ENCODE assay signal across 13 mouse cellular contexts in the genomic region with DNA sequence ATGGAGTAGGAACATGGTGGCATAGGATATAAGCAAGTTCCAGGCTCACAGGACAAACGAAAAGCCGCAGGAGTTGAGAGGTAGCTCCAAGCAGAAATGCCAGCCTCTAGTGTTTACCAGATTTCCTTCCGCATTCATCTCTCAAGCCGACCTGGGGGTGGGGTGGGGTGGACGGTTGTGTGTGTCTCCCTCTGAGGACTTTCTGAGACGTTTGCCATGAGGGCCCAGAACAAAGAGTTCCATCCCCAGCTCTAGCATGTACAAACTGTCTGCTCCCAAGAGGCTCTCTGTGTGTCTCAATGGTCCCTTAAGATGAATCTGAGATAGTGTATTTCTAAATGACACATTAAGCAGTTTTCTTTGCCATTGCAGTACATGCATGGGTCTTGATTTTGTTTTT. TPM values are rescaled to one million over a fixed set of nuclear protein-coding genes. Genes with fewer than 3 reads are reported as not detected.
DNase-seq lines count a peak whose midpoint lies in the region; ATAC-seq and TF ChIP-seq lines count a peak whose summit lies in the region.
"Had no signal": no experiment of that assay in that cellular context is flagged by ENCODE, and none has a peak within 500 bp of the region (broad histone marks: within the 10 kb centered on the region; RNA-seq: fewer than 3 reads in every experiment).

No protein-coding gene starts in this region.

- no peak overlapping the region for H3K4me2 ChIP-seq in heart, embryonic 15.5 days
- no peak overlapping the region for H3K4me2 ChIP-seq in embryonic facial prominence, embryonic 14.5 days (ENCODE audit: low read depth, low read length)
- H3K4me2 ChIP-seq in lung, postnatal 0 days (replicated peaks; ENCODE audit: low read depth, low read length) = peak overlapping the region; percentile 8; the same call in 1 of the 2 replicates
- H3K4me2 ChIP-seq in liver, embryonic 12.5 days = no peak overlapping the region

- ATAC-seq in heart, embryonic 15.5 days (replicated peaks; ENCODE audit: insufficient number of reproducible peaks, insufficient read depth, low FRiP score, low read depth) = no peak
- no peak for ATAC-seq in embryonic facial prominence, embryonic 14.5 days (ENCODE audit: low read depth)
- ATAC-seq in lung, postnatal 0 days = peak; percentile 80
- ATAC-seq in liver, embryonic 12.5 days = no peak

- DNase-seq in heart, postnatal 25 days (ENCODE audit: low spot score) = no peak
- DNase-seq in embryonic facial prominence, embryonic 14.5 days (ENCODE audit: low spot score) = no peak
- DNase-seq in lung, postnatal 0 days (ENCODE audit: low spot score) = peak; percentile 43
- DNase-seq in spleen, postnatal 4 days (ENCODE audit: low spot score in 2 of 2) = no peak
- no peak for DNase-seq in urinary bladder, adult 18-20 months (ENCODE audit: low spot score in 2 of 2)
- DNase-seq: adrenal gland, postnatal 14 days; cerebellum, postnatal 14 days; heart, postnatal 36 days; kidney, postnatal 10 days; thymus, postnatal 36 days had no signal

- no peak overlapping the region for H3K9ac ChIP-seq in heart, embryonic 15.5 days
- H3K9ac ChIP-seq in embryonic facial prominence, embryonic 14.5 days (ENCODE audit: low read depth, low read length) = no peak overlapping the region
- H3K9ac ChIP-seq in lung, postnatal 0 days (replicated peaks; ENCODE audit: low read depth) = no peak overlapping the region
- H3K9ac ChIP-seq in liver, embryonic 12.5 days = no peak overlapping the region

- no peak for TF ChIP-seq CTCF in lung, postnatal 0 days (IDR thresholded peaks at IDR 0.05)

- no peaks in the 10 kb centered on the region for H3K9me3 ChIP-seq in heart, embryonic 15.5 days (replicated peaks)
- no peaks in the 10 kb centered on the region for H3K9me3 ChIP-seq in embryonic facial prominence, embryonic 14.5 days (ENCODE audit: control insufficient read depth, low read length)
- H3K9me3 ChIP-seq in lung, postnatal 0 days (ENCODE audit: low read length) = no peaks in the 10 kb centered on the region
- no peaks in the 10 kb centered on the region for H3K9me3 ChIP-seq in liver, embryonic 12.5 days (replicated peaks)

- no peak overlapping the region for H3K4me3 ChIP-seq in heart, embryonic 15.5 days
- 0 out of 2 replicates have a peak overlapping the region, but pooled peaks have one; percentile 16 for H3K4me3 ChIP-seq in brown adipose tissue, adult 24 weeks (ENCODE audit: insufficient read depth, low read depth, low read length)
- H3K4me3 ChIP-seq in embryonic facial prominence, embryonic 14.5 days (ENCODE audit: low read depth, low read length) = no peak overlapping the region
- no peak overlapping the region for H3K4me3 ChIP-seq in lung, postnatal 0 days (ENCODE audit: low read depth, low read length)
- H3K4me3 ChIP-seq in liver, embryonic 12.5 days = no peak overlapping the region

- no peaks in the 10 kb centered on the region for H3K27me3 ChIP-seq in heart, embryonic 15.5 days
- no peaks in the 10 kb centered on the region for H3K27me3 ChIP-seq in embryonic facial prominence, embryonic 14.5 days (replicated peaks; ENCODE audit: control insufficient read depth, insufficient read depth, low read length)
- H3K27me3 ChIP-seq in lung, postnatal 0 days (replicated peaks; ENCODE audit: insufficient read depth, low read length) = no peaks in the 10 kb centered on the region
- no peaks in the 10 kb centered on the region for H3K27me3 ChIP-seq in liver, embryonic 12.5 days (replicated peaks)

- no peaks in the 10 kb centered on the region for H3K36me3 ChIP-seq in heart, embryonic 15.5 days
- no peaks in the 10 kb centered on the region for H3K36me3 ChIP-seq in embryonic facial prominence, embryonic 14.5 days (ENCODE audit: control insufficient read depth, insufficient read depth, low read length)
- H3K36me3 ChIP-seq in lung, postnatal 0 days (ENCODE audit: insufficient read depth, low read length) = no peaks in the 10 kb centered on the region
- H3K36me3 ChIP-seq in liver, embryonic 12.5 days = no peaks in the 10 kb centered on the region

- intact Hi-C loops in heart, postnatal 25 days (cut with DNase I) = no loop called here

- 0 out of 2 replicates have a peak overlapping the region, but pooled peaks have one; percentile 20 for H3K27ac ChIP-seq in heart, embryonic 15.5 days
- H3K27ac ChIP-seq in brown adipose tissue, adult 24 weeks (replicated peaks; ENCODE audit: low read depth, low read length) = peak overlapping the region; percentile 95
- H3K27ac ChIP-seq in embryonic facial prominence, embryonic 14.5 days (replicated peaks; ENCODE audit: low read depth, low read length) = peak overlapping the region; percentile 28; the same call in 1 of the 2 replicates
- peak overlapping the region; percentile 64 for H3K27ac ChIP-seq in lung, postnatal 0 days (ENCODE audit: low read length)
- H3K27ac ChIP-seq in liver, embryonic 12.5 days = no peak overlapping the region

- TF ChIP-seq EP300 in lung, postnatal 0 days (IDR thresholded peaks at IDR 0.05) = peak; percentile 93

- 71% methylated on average over 6 of the region's 6 CpGs for WGBS in heart, embryonic 15.5 days
- WGBS in embryonic facial prominence, embryonic 14.5 days = 67% methylated on average over 6 of the region's 6 CpGs
- 39% methylated on average over 6 of the region's 6 CpGs for WGBS in lung, postnatal 0 days
- 69% methylated on average over 6 of the region's 6 CpGs for WGBS in liver, embryonic 12.5 days (ENCODE audit: insufficient replicate concordance)

- H3K4me1 ChIP-seq in heart, embryonic 15.5 days (replicated peaks) = peaks cover 2% of the 10 kb centered on the region; the same call in 1 of the 2 replicates
- no peaks in the 10 kb centered on the region; the same call in 1 of the 2 replicates for H3K4me1 ChIP-seq in brown adipose tissue, adult 24 weeks (ENCODE audit: control insufficient read depth, insufficient read depth, insufficient read length, low read length)
- peaks cover 12% of the 10 kb centered on the region for H3K4me1 ChIP-seq in embryonic facial prominence, embryonic 14.5 days (ENCODE audit: control insufficient read depth, insufficient read depth, low read length)
- peaks cover 8% of the 10 kb centered on the region; the same call in 1 of the 2 replicates for H3K4me1 ChIP-seq in lung, postnatal 0 days (ENCODE audit: insufficient read depth, low read depth, low read length)
- H3K4me1 ChIP-seq in liver, embryonic 12.5 days = no peaks in the 10 kb centered on the region

RNA-seq across cellular contexts. Expression of gene Lekr1, which starts 53.1 kb away (rescaled TPM):
- 4.8 and 7.2 TPM in 2 replicates for polyA plus RNA-seq in heart, embryonic 15.5 days (2015; fragmentation: Nextera tagmentation; extraction: Ambion mirVana)
- 1 to 10 TPM; 1.8 to 2.2 TPM for total RNA-seq in heart, postnatal 25 days (2021)
- polyA plus RNA-seq in brown adipose tissue, adult 24 weeks (2012; ENCODE audit: insufficient read depth, insufficient read length, missing spikeins) = 5.7 and 7.6 TPM in 2 replicates
- 8.0 and 8.9 TPM in 2 replicates for polyA plus RNA-seq in embryonic facial prominence, embryonic 14.5 days (2014; fragmentation: Nextera tagmentation; extraction: Ambion mirVana)
- polyA plus RNA-seq in lung, postnatal 0 days (2015; fragmentation: Nextera tagmentation; extraction: Ambion mirVana) = 4.3 and 6.4 TPM in 2 replicates
- polyA plus RNA-seq in liver, embryonic 12.5 days (2016; fragmentation: Nextera tagmentation; extraction: Ambion mirVana) = 1.7 and 1.9 TPM in 2 replicates
